Mouse (Mus musculus) myocyte (in vitro differentiated cells): Measurements from ENCODE around the gene P4ha1.

ENCODE experiments used
- CEBPB ChIP-seq: IDR thresholded peaks from 2 replicates; pipeline ENCODE4 v1.6.1; 2011; ENCODE audit warnings: mild to moderate bottlenecking, moderate library complexity; ENCODE audit not compliant: poor library complexity, insufficient read depth, severe bottlenecking
- E2F4 ChIP-seq: IDR thresholded peaks from one replicate; pipeline ENCODE4 v1.6.1; 2011; ENCODE audit warnings: mild to moderate bottlenecking, control low read depth, moderate library complexity; ENCODE audit not compliant: insufficient read depth
- MAX ChIP-seq: IDR thresholded peaks from one replicate; pipeline ENCODE4 v1.6.1; 2011; ENCODE audit warnings: low read depth, mild to moderate bottlenecking, control low read depth
- MYOD1 ChIP-seq, 3 experiments: IDR thresholded peaks; one replicate each; pipeline ENCODE4 v1.6.1; 2011; ENCODE audit warnings: control low read depth in 2 of 3, low read depth in 2 of 3, mild to moderate bottlenecking in 2 of 3, moderate library complexity in 1 of 3; ENCODE audit not compliant: insufficient read length in 2 of 3, control insufficient read depth in 1 of 3
- POLR2A ChIP-seq: IDR thresholded peaks from one replicate; pipeline ENCODE4 v1.6.1; 2011; ENCODE audit warnings: low read depth, mild to moderate bottlenecking, control low read depth, moderate library complexity; ENCODE audit not compliant: insufficient read length
- POLR2AphosphoS2 ChIP-seq: IDR thresholded peaks from one replicate; pipeline ENCODE4 v1.6.1; 2011; ENCODE audit warnings: low read depth, control low read depth; ENCODE audit not compliant: insufficient read length
- REST ChIP-seq: IDR thresholded peaks from one replicate; pipeline ENCODE4 v1.6.1; 2011; ENCODE audit warnings: mild to moderate bottlenecking, control low read depth, moderate library complexity; ENCODE audit not compliant: insufficient read depth, insufficient read length
- SRF ChIP-seq: IDR thresholded peaks from one replicate; pipeline ENCODE4 v1.6.1; 2011; ENCODE audit warnings: low read depth; ENCODE audit not compliant: control insufficient read depth, insufficient read length
- TCF12 ChIP-seq: IDR thresholded peaks from one replicate; pipeline ENCODE4 v1.6.1; 2011; ENCODE audit warnings: mild to moderate bottlenecking, control low read depth; ENCODE audit not compliant: poor library complexity, insufficient read depth, severe bottlenecking
- TCF3 ChIP-seq: IDR thresholded peaks from one replicate; pipeline ENCODE4 v1.6.1; 2011; ENCODE audit warnings: low read depth, control low read depth; ENCODE audit not compliant: insufficient read length
- USF1 ChIP-seq: IDR thresholded peaks from one replicate; pipeline ENCODE4 v1.6.1; 2011; ENCODE audit warnings: low read depth, mild to moderate bottlenecking, control low read depth, moderate library complexity

DNA sequence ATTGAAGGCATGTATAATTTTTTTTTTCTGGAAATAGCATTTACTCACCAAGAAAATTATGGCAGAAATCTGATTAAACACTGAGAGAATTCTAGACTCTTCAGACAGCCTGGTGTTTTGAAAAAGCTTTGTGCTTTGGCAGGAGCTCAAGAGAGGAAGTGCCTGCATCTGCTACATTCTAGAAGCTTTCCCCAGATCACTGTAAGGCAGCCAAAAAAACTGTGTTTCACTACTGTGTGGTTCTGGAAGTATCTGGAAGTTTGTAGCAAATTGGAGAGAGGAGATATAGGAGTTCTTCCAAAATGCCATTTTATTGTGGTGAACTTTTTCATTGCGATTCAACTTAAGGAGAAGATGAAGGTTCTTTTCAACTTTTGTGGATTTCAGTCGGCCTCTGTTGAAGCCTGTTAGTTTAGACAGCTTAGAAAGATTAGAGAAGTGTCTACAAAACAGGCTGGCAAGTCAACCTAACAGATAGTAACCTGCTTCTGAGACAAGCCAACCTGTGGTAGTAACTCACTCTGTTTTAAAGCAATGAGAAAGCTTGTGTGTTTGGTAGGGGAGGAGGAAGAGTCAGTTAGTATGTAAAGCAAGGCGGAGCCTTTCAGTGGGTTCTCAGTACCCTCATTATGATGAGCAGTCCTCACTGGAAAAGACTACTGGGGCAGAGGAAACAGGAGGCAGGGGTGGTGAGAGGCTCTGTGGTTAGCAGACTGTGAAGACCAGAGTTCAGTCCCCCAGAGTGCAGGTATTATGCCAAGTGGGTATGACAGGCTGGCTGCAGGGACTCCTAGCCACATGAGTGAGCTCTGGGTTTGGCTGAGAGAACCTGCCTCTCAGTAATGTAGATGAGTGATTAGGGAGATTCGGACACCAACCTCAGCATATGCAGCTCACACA is 12.1 kb downstream of the P4ha1 start:
- TF ChIP-seq POLR2A (no peak), CEBPB (no peak), POLR2AphosphoS2 (no peak), TCF3 (no peak), USF1 (no peak), MAX (no peak), REST (no peak), TCF12 (no peak), SRF (no peak), MYOD1 (IDR thresholded peaks at IDR 0.05; ENCODE audit: control insufficient read depth in 1 of 3, insufficient read length in 2 of 3, low read depth in 2 of 3) (no peak), E2F4 (no peak)
